In the genomic region with DNA sequence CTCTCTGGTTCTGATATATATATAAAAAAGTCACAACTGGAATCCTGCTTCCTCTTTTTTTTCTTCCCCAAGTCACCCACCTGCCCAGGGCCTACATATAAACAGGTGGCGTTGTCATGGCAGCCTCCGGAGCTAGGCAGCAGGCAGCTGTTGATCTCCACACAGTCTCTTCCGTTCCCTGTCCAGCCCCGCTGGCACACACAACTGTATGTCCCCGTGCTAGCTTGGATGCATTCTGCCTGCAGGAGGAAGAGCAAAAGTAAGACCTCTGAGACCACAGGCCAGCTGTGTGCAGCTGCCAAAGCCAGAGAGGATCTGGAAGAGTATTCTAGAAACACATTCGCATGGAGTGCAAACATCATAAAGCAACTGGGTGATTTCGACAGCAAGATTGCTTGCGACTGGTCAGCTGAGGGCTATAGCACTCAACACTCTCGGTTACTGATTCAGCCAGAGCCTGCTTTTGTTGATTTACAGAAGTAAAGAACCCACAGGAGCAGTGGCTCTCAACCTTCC, we compare ENCODE assay signal across 10 mouse cellular contexts.
A peak's percentile ranks its signal among the peaks of the same experiment; 100 is the strongest.
DNase-seq lines count a peak whose midpoint lies in the region; ATAC-seq lines count a peak whose summit lies in the region.
"Had no signal": no experiment of that assay in that cellular context is flagged by ENCODE, and none has a peak within 500 bp of the region (broad histone marks: within the 10 kb centered on the region; RNA-seq: fewer than 3 reads in every experiment).

No protein-coding gene starts in this region.

- H3K36me3 ChIP-seq in midbrain, embryonic 16.5 days (ENCODE audit: control insufficient read depth, insufficient read depth, low read length), result no peaks in the 10 kb centered on the region
- H3K36me3 ChIP-seq: limb, embryonic 12.5 days had no signal

- no peak overlapping the region for H3K27ac ChIP-seq in midbrain, embryonic 16.5 days (ENCODE audit: low read length)
- H3K27ac ChIP-seq: limb, embryonic 12.5 days had no signal

- peak; percentile 59 to 61 for DNase-seq in spleen, postnatal 36 days (ENCODE audit: low spot score in 2 of 2)
- no peak for DNase-seq in spleen, postnatal 4 days (ENCODE audit: low spot score in 2 of 2)
- DNase-seq in heart, postnatal 10 days, result peak; percentile 54 to 61
- peak; percentile 39 to 51 for DNase-seq in lung, adult 18-20 months
- peak; percentile 20 for DNase-seq in thymus, postnatal 14 days
- DNase-seq in layer of hippocampus, adult 11-12 months (ENCODE audit: low spot score), result no peak

- no peak overlapping the region for H3K4me2 ChIP-seq in midbrain, embryonic 16.5 days (ENCODE audit: low read length)
- H3K4me2 ChIP-seq: limb, embryonic 12.5 days had no signal

- no peak for ATAC-seq in midbrain, embryonic 16.5 days
- ATAC-seq: Patski had no signal

- intact Hi-C loops in heart, postnatal 10 days (cut with DNase I), result no loop called here

- H3K9ac ChIP-seq in midbrain, embryonic 16.5 days (ENCODE audit: low read depth, low read length), result no peak overlapping the region
- H3K9ac ChIP-seq: limb, embryonic 12.5 days had no signal

- H3K27me3 ChIP-seq in midbrain, embryonic 16.5 days (ENCODE audit: control insufficient read depth, insufficient read depth, low read depth, low read length), result no peaks in the 10 kb centered on the region
- H3K27me3 ChIP-seq: limb, embryonic 12.5 days; Patski had no signal

- H3K4me3 ChIP-seq in midbrain, embryonic 16.5 days (ENCODE audit: low read depth, low read length), result no peak overlapping the region
- H3K4me3 ChIP-seq: limb, embryonic 12.5 days; myocyte had no signal

- H3K4me1 ChIP-seq in midbrain, embryonic 16.5 days (ENCODE audit: control insufficient read depth, insufficient read depth, low read length), result peaks cover 5% of the 10 kb centered on the region; the same call in 1 of the 2 replicates
- H3K4me1 ChIP-seq: limb, embryonic 12.5 days had no signal

- H3K9me3 ChIP-seq in midbrain, embryonic 16.5 days (replicated peaks; ENCODE audit: control insufficient read depth, low read length, poor library complexity, severe bottlenecking), result no peaks in the 10 kb centered on the region
- H3K9me3 ChIP-seq: limb, embryonic 12.5 days had no signal

- 74% methylated on average over 9 of the region's 9 CpGs for WGBS in midbrain, embryonic 16.5 days

Comparison
In these comparisons a context has a peak if more than half of its experiments do, and no peak if none do; other contexts are left out.
1. DNase-seq: peak in spleen, postnatal 36 days (2 of 2), heart, postnatal 10 days (2 of 2), lung, adult 18-20 months (2 of 2) and thymus, postnatal 14 days (single experiment); none in spleen, postnatal 4 days (0 of 2) and layer of hippocampus, adult 11-12 months (single experiment).